Mouse (Mus musculus): ENCODE measurements around the gene Pcgf3. TPM values are rescaled to one million over a fixed set of nuclear protein-coding genes. Genes with fewer than 3 reads are reported as not detected.

Gene Pcgf3
- polyA plus RNA-seq, 1 experiment: 111 TPM

- TF ChIP-seq CTCF (IDR thresholded peaks at IDR 0.05; ENCODE audit: low read depth, low read length) (no peak), POLR2A (IDR thresholded peaks at IDR 0.05; ENCODE audit: insufficient read depth, low read length) (no peak), EP300 (IDR thresholded peaks at IDR 0.05; ENCODE audit: insufficient read depth, low read depth, low read length) (no peak)
- H3K27me3 ChIP-seq (ENCODE audit: control insufficient read depth, insufficient read depth, low read length, poor library complexity, severe bottlenecking): no peaks in the 10 kb centered on the region
- H3K27ac ChIP-seq (ENCODE audit: insufficient read depth, low read length): no peak overlapping the region
- no peaks in the 10 kb centered on the region for H3K36me3 ChIP-seq (ENCODE audit: control insufficient read depth, insufficient read depth, low read length, poor library complexity, severe bottlenecking)
- no peak overlapping the region for H3K4me3 ChIP-seq (ENCODE audit: low read depth, low read length)
- no peak overlapping the region for H3K9ac ChIP-seq (ENCODE audit: low read depth, poor library complexity, severe bottlenecking)
- H3K9me3 ChIP-seq (replicated peaks; ENCODE audit: control insufficient read depth, insufficient read depth, low read length, poor library complexity, severe bottlenecking): no peaks in the 10 kb centered on the region
- H3K4me1 ChIP-seq (ENCODE audit: control insufficient read depth, insufficient read depth, low read length): no peaks in the 10 kb centered on the region
These were observed 10.0 kb upstream of the Pcgf3 start for GRCm38 (mm10) chr5:108450837-108451540.

- H3K27me3 ChIP-seq (ENCODE audit: control insufficient read depth, insufficient read depth, low read length, poor library complexity, severe bottlenecking): no peaks in the 10 kb centered on the region
- H3K4me3 ChIP-seq (ENCODE audit: low read depth, low read length): no peak overlapping the region
- no peaks in the 10 kb centered on the region for H3K36me3 ChIP-seq (ENCODE audit: control insufficient read depth, insufficient read depth, low read length, poor library complexity, severe bottlenecking)
- no peaks in the 10 kb centered on the region for H3K4me1 ChIP-seq (ENCODE audit: control insufficient read depth, insufficient read depth, low read length)
- no peak overlapping the region for H3K27ac ChIP-seq (ENCODE audit: insufficient read depth, low read length)
- H3K9ac ChIP-seq (ENCODE audit: low read depth, poor library complexity, severe bottlenecking): no peak overlapping the region
- H3K9me3 ChIP-seq (replicated peaks; ENCODE audit: control insufficient read depth, insufficient read depth, low read length, poor library complexity, severe bottlenecking): no peaks in the 10 kb centered on the region
- TF ChIP-seq POLR2A (IDR thresholded peaks at IDR 0.05; ENCODE audit: insufficient read depth, low read length): no peak
- TF ChIP-seq CTCF (IDR thresholded peaks at IDR 0.05; ENCODE audit: low read depth, low read length): no peak
- TF ChIP-seq EP300 (IDR thresholded peaks at IDR 0.05; ENCODE audit: insufficient read depth, low read depth, low read length): no peak
These were observed 9.4 kb upstream of the Pcgf3 start for GRCm38 (mm10) chr5:108451611-108452010.

- Histone ChIP-seq H3K4me1 (ENCODE audit: control insufficient read depth, insufficient read depth, low read length) (no peaks in the 10 kb centered on the region), H3K27me3 (ENCODE audit: control insufficient read depth, insufficient read depth, low read length, poor library complexity, severe bottlenecking) (no peaks in the 10 kb centered on the region), H3K9me3 (replicated peaks; ENCODE audit: control insufficient read depth, insufficient read depth, low read length, poor library complexity, severe bottlenecking) (no peaks in the 10 kb centered on the region), H3K36me3 (ENCODE audit: control insufficient read depth, insufficient read depth, low read length, poor library complexity, severe bottlenecking) (no peaks in the 10 kb centered on the region), H3K27ac (ENCODE audit: insufficient read depth, low read length) (no peak overlapping the region), H3K9ac (ENCODE audit: low read depth, poor library complexity, severe bottlenecking) (no peak overlapping the region), H3K4me3 (ENCODE audit: low read depth, low read length) (no peak overlapping the region)
- TF ChIP-seq CTCF (IDR thresholded peaks at IDR 0.05; ENCODE audit: low read depth, low read length) (no peak), POLR2A (IDR thresholded peaks at IDR 0.05; ENCODE audit: insufficient read depth, low read length) (no peak), EP300 (IDR thresholded peaks at IDR 0.05; ENCODE audit: insufficient read depth, low read depth, low read length) (no peak)
These were observed 8.6 kb upstream of the Pcgf3 start for GRCm38 (mm10) chr5:108452422-108452821.

GRCm38 (mm10) chr5:108454094-108454493 is 6.9 kb upstream of the Pcgf3 start:
- no peak overlapping the region for H3K27ac ChIP-seq (ENCODE audit: insufficient read depth, low read length)
- H3K36me3 ChIP-seq (ENCODE audit: control insufficient read depth, insufficient read depth, low read length, poor library complexity, severe bottlenecking): no peaks in the 10 kb centered on the region
- no peaks in the 10 kb centered on the region for H3K4me1 ChIP-seq (ENCODE audit: control insufficient read depth, insufficient read depth, low read length)
- H3K27me3 ChIP-seq (ENCODE audit: control insufficient read depth, insufficient read depth, low read length, poor library complexity, severe bottlenecking): no peaks in the 10 kb centered on the region; the same call in 1 of the 2 replicates
- no peak for TF ChIP-seq CTCF (IDR thresholded peaks at IDR 0.05; ENCODE audit: low read depth, low read length)
- no peak for TF ChIP-seq POLR2A (IDR thresholded peaks at IDR 0.05; ENCODE audit: insufficient read depth, low read length)
- TF ChIP-seq EP300 (IDR thresholded peaks at IDR 0.05; ENCODE audit: insufficient read depth, low read depth, low read length): no peak
- H3K9me3 ChIP-seq (replicated peaks; ENCODE audit: control insufficient read depth, insufficient read depth, low read length, poor library complexity, severe bottlenecking): no peaks in the 10 kb centered on the region
- no peak overlapping the region for H3K4me3 ChIP-seq (ENCODE audit: low read depth, low read length)
- no peak overlapping the region for H3K9ac ChIP-seq (ENCODE audit: low read depth, poor library complexity, severe bottlenecking)

GRCm38 (mm10) chr5:108458706-108459105 is 2.3 kb upstream of the Pcgf3 start:
- Histone ChIP-seq H3K4me1 (ENCODE audit: control insufficient read depth, insufficient read depth, low read length) (peaks cover 4% of the 10 kb centered on the region), H3K27ac (ENCODE audit: insufficient read depth, low read length) (no peak overlapping the region), H3K9ac (ENCODE audit: low read depth, poor library complexity, severe bottlenecking) (no peak overlapping the region), H3K9me3 (replicated peaks; ENCODE audit: control insufficient read depth, insufficient read depth, low read length, poor library complexity, severe bottlenecking) (no peaks in the 10 kb centered on the region), H3K4me3 (ENCODE audit: low read depth, low read length) (no peak overlapping the region), H3K36me3 (ENCODE audit: control insufficient read depth, insufficient read depth, low read length, poor library complexity, severe bottlenecking) (no peaks in the 10 kb centered on the region), H3K27me3 (ENCODE audit: control insufficient read depth, insufficient read depth, low read length, poor library complexity, severe bottlenecking) (no peaks in the 10 kb centered on the region; the same call in 1 of the 2 replicates)
- TF ChIP-seq CTCF (IDR thresholded peaks at IDR 0.05; ENCODE audit: low read depth, low read length) (no peak), POLR2A (IDR thresholded peaks at IDR 0.05; ENCODE audit: insufficient read depth, low read length) (no peak), EP300 (IDR thresholded peaks at IDR 0.05; ENCODE audit: insufficient read depth, low read depth, low read length) (no peak)

GRCm38 (mm10) chr5:108460461-108460860 is 571 bp upstream of the Pcgf3 start:
- H3K9ac ChIP-seq (ENCODE audit: low read depth, poor library complexity, severe bottlenecking): no peak overlapping the region
- peaks cover 4% of the 10 kb centered on the region for H3K4me1 ChIP-seq (ENCODE audit: control insufficient read depth, insufficient read depth, low read length)
- no peaks in the 10 kb centered on the region for H3K9me3 ChIP-seq (replicated peaks; ENCODE audit: control insufficient read depth, insufficient read depth, low read length, poor library complexity, severe bottlenecking)
- no peak overlapping the region for H3K27ac ChIP-seq (ENCODE audit: insufficient read depth, low read length)
- no peaks in the 10 kb centered on the region; the same call in 1 of the 2 replicates for H3K27me3 ChIP-seq (ENCODE audit: control insufficient read depth, insufficient read depth, low read length, poor library complexity, severe bottlenecking)
- TF ChIP-seq POLR2A (IDR thresholded peaks at IDR 0.05; ENCODE audit: insufficient read depth, low read length): no peak
- TF ChIP-seq CTCF (IDR thresholded peaks at IDR 0.05; ENCODE audit: low read depth, low read length): no peak
- TF ChIP-seq EP300 (IDR thresholded peaks at IDR 0.05; ENCODE audit: insufficient read depth, low read depth, low read length): no peak
- H3K4me3 ChIP-seq (ENCODE audit: low read depth, low read length): peak overlapping the region; percentile 24; the same call in 1 of the 2 replicates
- H3K36me3 ChIP-seq (ENCODE audit: control insufficient read depth, insufficient read depth, low read length, poor library complexity, severe bottlenecking): no peaks in the 10 kb centered on the region
